Mouse (Mus musculus) liver, embryonic 14.5 days (tissue): Measurements from ENCODE around the gene Gm6040. TPM values are rescaled to one million over a fixed set of nuclear protein-coding genes. Genes with fewer than 3 reads are reported as not detected.

Experiments used
- ATAC-seq: fragments of 200-750 bp; cut with Nextera tagmentation; 2 replicates; pipeline ENCODE4 v1.8.0; 2017; ENCODE audit warnings: moderate number of reproducible peaks, mild to moderate bottlenecking, moderate library complexity; ENCODE audit not compliant: insufficient read depth
- DNase-seq, 3 experiments: peaks; one replicate each; pipeline ENCODE4 v3.0.0-alpha.2; 2012 to 2013; ENCODE audit warnings: low read depth in 3 of 3, low spot score in 3 of 3
- H3K27ac ChIP-seq: fragments of 300-500 bp; sonication (generic); 2 replicates; pipeline ENCODE4 v1.5.1; 2014; ENCODE audit warnings: moderate library complexity, mild to moderate bottlenecking, control low read depth, inconsistent platforms
- H3K27me3 ChIP-seq: fragments of 300-500 bp; sonication (generic); 2 replicates; pipeline ENCODE4 v1.6.1; 2014; ENCODE audit warnings: mild to moderate bottlenecking, low read length, moderate library complexity; ENCODE audit not compliant: control insufficient read depth, insufficient read depth
- H3K36me3 ChIP-seq: fragments of 300-500 bp; sonication (generic); replicated peaks from 2 replicates; pipeline ENCODE4 v1.6.1; 2014; ENCODE audit warnings: low read depth; ENCODE audit not compliant: control insufficient read depth, insufficient read depth
- H3K4me1 ChIP-seq, 2 experiments: fragments of 200-500 bp in 1 of 2; fragments of 300-500 bp in 1 of 2; sonication (generic) in 1 of 2; replicated peaks; 2 replicates each; pipeline ENCODE4 v1.6.1; 2012 to 2014; ENCODE audit warnings: antibody characterized with exemption in 1 of 2, inconsistent platforms in 1 of 2, low read length in 1 of 2; ENCODE audit not compliant: control insufficient read depth in 2 of 2, insufficient read depth in 2 of 2
- H3K4me2 ChIP-seq: fragments of 300-500 bp; sonication (generic); 2 replicates; pipeline ENCODE4 v1.6.1; 2014; ENCODE audit warnings: low read depth, mild to moderate bottlenecking, control low read depth, moderate library complexity
- H3K4me3 ChIP-seq, 2 experiments: fragments of 200-500 bp in 1 of 2; fragments of 300-500 bp in 1 of 2; sonication (generic) in 1 of 2; 2 replicates each; pipeline ENCODE4 v1.5.1; 2012 to 2014; ENCODE audit warnings: low read depth in 2 of 2, low read length in 2 of 2, mild to moderate bottlenecking in 2 of 2, control low read depth in 1 of 2, inconsistent platforms in 1 of 2, moderate library complexity in 1 of 2; ENCODE audit not compliant: insufficient read depth in 1 of 2
- H3K9ac ChIP-seq: fragments of 300-500 bp; sonication (generic); replicated peaks from 2 replicates; pipeline ENCODE4 v1.6.1; 2014; ENCODE audit warnings: mild to moderate bottlenecking, control low read depth, moderate library complexity
- H3K9me3 ChIP-seq: fragments of 300-500 bp; sonication (generic); 2 replicates; pipeline ENCODE4 v1.6.1; 2016; ENCODE audit warnings: low read length, mixed read lengths; ENCODE audit not compliant: control insufficient read depth
- CTCF ChIP-seq: IDR thresholded peaks from 2 replicates; pipeline ENCODE4 v1.5.1; 2016; ENCODE audit warnings: antibody characterized with exemption, low read depth, control low read depth
- EP300 ChIP-seq: IDR thresholded peaks from 2 replicates; pipeline ENCODE4 v1.6.1; 2016; ENCODE audit warnings: antibody characterized with exemption, low read depth
- WGBS: fragments of 180-500 bp; shearing (Covaris S2); extraction: QIAGEN DNeasy Blood & Tissue Kit; methylation state at CpG from one replicate; pipeline ENCODE4 v1.1.7; 2014; ENCODE audit not compliant: insufficient replicate concordance; 5-methylcytosine and 5-hydroxymethylcytosine counted together
- polyA plus RNA-seq, 2 experiments: library from polyadenylated mRNA; depleted of rRNA in 1 of 2; stranded (reverse) in 1 of 2; unstranded in 1 of 2; fragments of >200 nt; fragmentation: Nextera tagmentation in 1 of 2; extraction: Ambion mirVana in 1 of 2; gene quantifications; 2 replicates each; pipeline versions ENCODE4 v1.2.1 to v1.2.3; 2012 to 2014

The Gm6040 gene
- polyA plus RNA-seq, 2 experiments: not detected

DNA sequence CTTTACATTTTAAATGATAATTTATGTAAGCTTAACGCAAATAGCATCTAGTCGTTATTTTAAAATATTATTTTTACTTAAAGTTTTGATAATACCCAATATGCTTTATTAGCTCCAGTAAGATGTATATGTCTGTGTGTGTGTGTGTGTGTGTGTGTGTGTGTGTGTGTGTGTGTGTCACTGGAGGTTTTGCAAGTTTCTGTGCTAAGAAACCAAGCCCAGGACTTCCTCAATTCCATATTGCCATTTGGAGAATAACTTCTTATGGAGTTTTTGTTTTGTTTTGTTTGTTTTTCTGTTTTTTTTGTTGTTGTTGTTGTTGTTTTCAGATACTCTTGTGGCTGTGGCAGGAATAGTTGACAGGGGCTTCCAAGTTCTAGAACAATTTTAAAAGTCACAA, 14.8 kb downstream of the Gm6040 start:
- no peak overlapping the region for H3K4me2 ChIP-seq
- WGBS: 73% methylated on average over 2 of the region's 2 CpGs
- no peak overlapping the region for H3K27ac ChIP-seq
- ATAC-seq: no peak
- no peak overlapping the region for H3K4me3 ChIP-seq
- no peak overlapping the region for H3K9ac ChIP-seq
- H3K27me3 ChIP-seq: no peaks in the 10 kb centered on the region
- H3K4me1 ChIP-seq: no peaks in the 10 kb centered on the region
- no peak for DNase-seq
- no peaks in the 10 kb centered on the region for H3K36me3 ChIP-seq
- TF ChIP-seq CTCF: no peak
- no peak for TF ChIP-seq EP300
- no peaks in the 10 kb centered on the region; the same call in 1 of the 2 replicates for H3K9me3 ChIP-seq

GRCm38 (mm10) chr8:20902527-20902926, 19.3 kb downstream of the Gm6040 start, which contains the start of gene Gm15056:
Gene Gm15056 (minus strand): TSS chr8:20902627.
- Histone ChIP-seq H3K4me3 (no peak within 1 kb of the TSS), H3K9me3 (no peaks in the 10 kb centered on the region; the same call in 1 of the 2 replicates), H3K4me1 (no peaks in the 10 kb centered on the region), H3K27me3 (no peaks in the 10 kb centered on the region), H3K27ac (no peak within 1 kb of the TSS), H3K36me3 (no peaks in the 10 kb centered on the region), H3K9ac (no peak within 1 kb of the TSS), H3K4me2 (no peak within 1 kb of the TSS)
- TF ChIP-seq EP300 (no peak), CTCF (no peak)
- ATAC-seq: no peak
- no peak for DNase-seq
- 15% methylated on average over 2 of the region's 2 CpGs for WGBS

- H3K9me3 ChIP-seq: no peaks in the 10 kb centered on the region
- DNase-seq (no peak), ATAC-seq (no peak)
- H3K36me3 ChIP-seq: no peaks in the 10 kb centered on the region
- no peak within 1 kb of the TSS for H3K27ac ChIP-seq
- no peak within 1 kb of the TSS for H3K4me2 ChIP-seq
- H3K4me3 ChIP-seq: no peak within 1 kb of the TSS
- no peaks in the 10 kb centered on the region for H3K4me1 ChIP-seq
- TF ChIP-seq EP300: no peak
- TF ChIP-seq CTCF: no peak
- no peaks in the 10 kb centered on the region for H3K27me3 ChIP-seq
- no peak within 1 kb of the TSS for H3K9ac ChIP-seq
- WGBS: 40% methylated on average over 2 of the region's 2 CpGs
Observed at GRCm38 (mm10) chr8:20892369-20892768, 29.5 kb downstream of the Gm6040 start, which contains the start of gene Defb33. Gene Defb33 (plus strand): TSS chr8:20892669.

GRCm38 (mm10) chr8:20874608-20875007, 47.3 kb downstream of the Gm6040 start:
- Histone ChIP-seq H3K9ac (no peak overlapping the region), H3K36me3 (no peaks in the 10 kb centered on the region), H3K4me2 (no peak overlapping the region), H3K27me3 (no peaks in the 10 kb centered on the region), H3K27ac (no peak overlapping the region), H3K4me3 (no peak overlapping the region), H3K9me3 (no peaks in the 10 kb centered on the region), H3K4me1 (no peaks in the 10 kb centered on the region)
- ATAC-seq: no peak
- WGBS: 26% methylated on average over 6 of the region's 6 CpGs
- no peak for TF ChIP-seq EP300
- no peak for TF ChIP-seq CTCF
- no peak for DNase-seq

Other genes with a start within 250 kb of the Gm6040 start
- not detected in 2 replicates for gene Defb33, start 29.4 kb downstream of the Gm6040 start, polyA plus RNA-seq (2012; rRNA removed)
- gene Defb33, start 29.4 kb downstream of the Gm6040 start, polyA plus RNA-seq (2014; fragmentation: Nextera tagmentation; extraction: Ambion mirVana): not detected in 2 replicates
- not detected in 2 replicates for gene Gm15056, start 19.4 kb downstream of the Gm6040 start, polyA plus RNA-seq (2012; rRNA removed)
- gene Gm15056, start 19.4 kb downstream of the Gm6040 start, polyA plus RNA-seq (2014; fragmentation: Nextera tagmentation; extraction: Ambion mirVana): not detected in 2 replicates
- gene AY761185, start 22.6 kb upstream of the Gm6040 start, polyA plus RNA-seq (2012; rRNA removed): not detected in 2 replicates
- gene AY761185, start 22.6 kb upstream of the Gm6040 start, polyA plus RNA-seq (2014; fragmentation: Nextera tagmentation; extraction: Ambion mirVana): not detected in 2 replicates
- not detected in 2 replicates for gene Defa21, start 103.5 kb upstream of the Gm6040 start, polyA plus RNA-seq (2012; rRNA removed)
- gene Defa21, start 103.5 kb upstream of the Gm6040 start, polyA plus RNA-seq (2014; fragmentation: Nextera tagmentation; extraction: Ambion mirVana): not detected in 2 replicates
- not detected in 2 replicates for gene Defa23, start 133.0 kb upstream of the Gm6040 start, polyA plus RNA-seq (2012; rRNA removed)
- not detected in 2 replicates for gene Defa23, start 133.0 kb upstream of the Gm6040 start, polyA plus RNA-seq (2014; fragmentation: Nextera tagmentation; extraction: Ambion mirVana)
- not detected in 2 replicates for gene Defa35, start 143.0 kb upstream of the Gm6040 start, polyA plus RNA-seq (2012; rRNA removed)
- not detected in 2 replicates for gene Defa35, start 143.0 kb upstream of the Gm6040 start, polyA plus RNA-seq (2014; fragmentation: Nextera tagmentation; extraction: Ambion mirVana)
- not detected in 2 replicates for gene Defa25, start 162.4 kb upstream of the Gm6040 start, polyA plus RNA-seq (2012; rRNA removed)
- not detected in 2 replicates for gene Defa25, start 162.4 kb upstream of the Gm6040 start, polyA plus RNA-seq (2014; fragmentation: Nextera tagmentation; extraction: Ambion mirVana)
- gene Gm14851, start 174.0 kb upstream of the Gm6040 start, polyA plus RNA-seq (2012; rRNA removed): not detected in 2 replicates
- gene Gm14851, start 174.0 kb upstream of the Gm6040 start, polyA plus RNA-seq (2014; fragmentation: Nextera tagmentation; extraction: Ambion mirVana): not detected in 2 replicates
- not detected in 2 replicates for gene Defa30, start 212.6 kb upstream of the Gm6040 start, polyA plus RNA-seq (2012; rRNA removed)
- gene Defa30, start 212.6 kb upstream of the Gm6040 start, polyA plus RNA-seq (2014; fragmentation: Nextera tagmentation; extraction: Ambion mirVana): not detected in 2 replicates
- not detected in 2 replicates for gene Defa22, start 240.2 kb upstream of the Gm6040 start, polyA plus RNA-seq (2012; rRNA removed)
- gene Defa22, start 240.2 kb upstream of the Gm6040 start, polyA plus RNA-seq (2014; fragmentation: Nextera tagmentation; extraction: Ambion mirVana): not detected in 2 replicates